Mouse (Mus musculus) layer of hippocampus, adult 8-10 months (tissue): ENCODE data around the gene Phf21a. TPM values are rescaled to one million over a fixed set of nuclear protein-coding genes. Genes with fewer than 3 reads are reported as not detected.

Experiments
- DNase-seq, 2 experiments: peaks; one replicate each; pipeline ENCODE4 v3.0.0; 2022; ENCODE audit warnings: low spot score in 2 of 2
- total RNA-seq, 4 experiments: library from RNA; stranded (reverse); gene quantifications; 2 replicates each; pipeline ENCODE4 v1.2.4; 2022

Phf21a gene
- total RNA-seq: 100 to 1,000 TPM; 139 to 167 (median 156) TPM

DNA sequence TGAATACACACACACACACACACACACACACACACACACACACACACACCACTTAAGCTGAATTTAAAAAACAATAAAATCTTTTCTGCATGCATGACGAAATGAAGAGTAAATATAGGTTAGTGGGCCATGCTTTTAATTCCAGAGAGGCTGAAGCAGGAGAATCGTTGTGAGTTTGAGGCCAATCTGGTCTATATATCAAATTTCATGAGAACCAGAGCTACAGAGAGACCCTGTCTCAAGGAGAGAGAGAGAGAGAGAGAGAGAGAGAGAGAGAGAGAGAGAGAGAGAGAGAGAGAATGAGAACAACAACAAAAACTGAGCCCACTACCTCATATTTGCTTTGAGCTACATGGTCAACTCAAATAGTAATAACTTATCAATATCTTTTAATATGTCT lies at the start of gene Phf21a:
Phf21a (plus strand) TSS at position 301 of the 400 bp plus-strand sequence.
- no peak for DNase-seq

DNA sequence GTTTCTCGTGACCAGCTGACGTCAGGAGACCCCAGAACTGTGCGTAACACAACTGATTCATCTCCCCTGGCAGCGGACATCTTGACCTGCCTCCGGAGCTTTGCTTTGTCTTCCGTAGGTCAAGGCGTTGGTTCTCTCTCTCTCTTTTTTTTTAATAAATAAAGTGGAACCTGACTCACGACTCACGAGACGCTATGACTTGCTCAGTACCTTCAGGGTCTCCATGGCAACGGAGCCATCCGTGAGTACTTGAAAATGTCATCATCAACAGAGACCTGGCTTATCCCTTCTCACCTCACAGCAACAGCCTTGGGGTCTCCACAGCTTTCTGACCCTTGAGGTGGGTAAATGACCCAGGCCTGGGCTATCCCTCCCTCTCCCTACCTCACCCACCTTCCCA lies 49.6 kb upstream of the Phf21a start:
- DNase-seq: no peak

DNA sequence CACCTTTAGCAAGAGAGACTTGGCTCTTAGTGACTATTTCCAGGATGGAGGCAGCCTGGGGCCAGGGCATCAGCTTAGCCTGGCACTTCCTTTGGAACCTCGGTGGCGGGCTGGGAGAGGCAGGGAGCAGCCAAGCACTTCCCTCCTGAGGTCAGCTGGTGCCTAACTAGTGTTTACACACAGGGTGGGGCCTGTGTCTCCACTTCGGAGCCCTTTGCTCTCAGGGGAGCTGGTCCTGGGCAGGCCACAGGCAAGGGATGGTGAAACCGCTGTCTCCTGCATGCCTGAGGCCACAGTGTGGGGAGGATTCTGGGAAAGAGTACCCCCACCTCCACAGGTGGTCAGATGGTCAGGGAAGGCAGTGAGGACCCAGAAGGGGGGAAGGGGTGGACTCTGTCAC lies 45.3 kb upstream of the Phf21a start:
- no peak for DNase-seq

DNA sequence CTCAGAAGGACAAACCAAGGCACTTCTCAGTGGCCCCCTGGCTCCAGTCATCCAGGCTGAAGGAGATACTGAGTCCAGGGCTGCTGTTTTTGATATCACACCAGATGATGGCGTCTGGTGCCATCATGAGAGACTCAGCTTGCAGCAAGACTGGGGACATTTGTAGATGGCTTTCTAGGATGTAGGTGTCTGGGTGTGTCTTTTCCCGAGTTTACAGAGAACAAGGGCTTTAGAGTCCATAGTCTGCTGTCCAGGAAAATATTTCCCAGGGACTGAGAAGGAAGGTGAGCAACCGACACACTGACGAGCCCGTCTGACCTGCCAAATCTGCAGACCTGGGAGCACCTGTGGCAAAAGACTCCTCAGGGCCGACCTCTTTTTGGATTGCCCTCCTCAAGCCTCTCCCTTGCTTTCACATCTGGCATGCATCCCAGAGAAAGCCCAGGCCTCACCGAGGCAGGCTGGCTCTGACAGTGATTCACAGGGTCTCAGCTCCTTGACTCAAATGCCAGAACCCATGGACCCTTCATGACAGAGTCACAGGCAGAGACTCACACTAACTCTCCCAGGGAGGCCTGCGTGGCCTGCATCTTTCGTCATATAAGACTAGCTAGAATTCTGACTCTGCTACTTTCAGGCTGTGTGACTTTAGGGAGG lies 44.8 kb upstream of the Phf21a start:
- no peak for DNase-seq

DNA sequence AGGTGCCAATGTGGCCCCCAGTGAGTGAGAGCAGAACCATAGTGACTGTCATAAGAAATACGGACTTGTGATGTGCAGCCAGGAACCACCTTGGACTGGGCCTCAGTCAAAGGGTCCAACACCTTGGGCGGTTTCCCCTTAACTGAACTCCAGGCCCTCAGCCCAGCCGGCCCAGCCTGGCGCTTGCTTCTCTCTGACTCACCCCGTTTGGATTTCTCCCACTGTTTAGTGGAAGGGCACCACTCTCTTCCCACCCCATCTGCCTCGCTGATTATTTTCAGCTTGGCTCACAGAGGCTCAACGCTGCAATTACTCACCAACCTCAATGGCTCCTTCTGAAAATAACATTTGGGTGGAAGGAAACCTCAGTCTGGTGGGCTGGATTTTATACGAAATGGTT lies 40.7 kb upstream of the Phf21a start:
- DNase-seq: peak; percentile 49 to 51

DNA sequence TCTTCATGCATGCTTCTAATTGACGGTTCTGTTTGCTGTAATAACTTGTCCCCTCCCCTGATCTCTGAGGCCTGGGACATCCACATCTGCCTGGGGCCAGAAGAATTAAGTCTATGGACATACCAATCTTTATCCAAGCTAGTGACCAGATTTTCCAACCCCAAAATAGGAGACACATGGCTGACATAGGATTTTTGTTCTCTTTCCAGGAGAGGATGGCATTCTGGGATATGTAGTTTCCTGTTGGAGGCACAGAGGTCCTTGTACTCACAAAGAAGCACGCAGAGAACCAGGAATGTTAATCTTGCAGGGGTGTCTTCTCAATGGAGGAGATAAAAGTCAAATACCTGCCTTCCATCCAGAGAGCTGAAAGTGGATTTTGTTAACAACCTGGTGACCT lies 40.2 kb upstream of the Phf21a start:
- no peak for DNase-seq

DNA sequence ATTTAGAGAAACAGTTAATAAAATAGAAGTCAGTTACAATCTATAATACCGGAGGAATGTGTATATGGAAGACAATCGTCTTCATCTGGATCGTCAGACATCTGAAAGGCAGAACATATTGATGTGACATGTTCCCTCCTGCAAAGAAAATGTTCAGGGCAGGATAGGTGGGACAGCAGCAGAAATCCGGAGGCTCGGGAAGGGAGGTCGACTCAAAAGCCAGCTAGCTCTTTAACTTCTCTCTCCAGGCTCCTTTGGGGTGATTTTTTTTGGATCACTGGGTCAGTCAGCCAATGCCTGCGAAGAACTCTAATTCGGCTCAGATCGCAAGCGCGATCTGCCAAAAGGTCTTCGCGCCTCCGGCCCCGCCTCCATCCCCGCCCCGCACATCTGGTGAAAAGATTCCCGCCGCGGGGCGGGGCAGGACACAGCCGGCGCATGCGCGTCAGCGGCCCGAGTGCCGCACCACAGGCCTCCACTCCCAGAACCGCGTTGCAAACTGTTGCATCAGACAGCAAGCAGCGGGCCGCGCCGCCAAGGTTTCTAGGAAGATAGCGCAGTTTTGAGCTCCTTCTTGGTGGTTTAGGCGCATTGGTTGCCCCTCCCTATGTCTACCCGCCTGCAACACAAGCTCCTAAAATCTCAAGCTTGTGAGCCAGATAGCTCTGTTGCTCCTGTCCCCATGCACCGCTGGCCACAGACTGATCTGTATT lies 37.7 kb upstream of the Phf21a start:
- DNase-seq: peak; percentile 80 to 86

DNA sequence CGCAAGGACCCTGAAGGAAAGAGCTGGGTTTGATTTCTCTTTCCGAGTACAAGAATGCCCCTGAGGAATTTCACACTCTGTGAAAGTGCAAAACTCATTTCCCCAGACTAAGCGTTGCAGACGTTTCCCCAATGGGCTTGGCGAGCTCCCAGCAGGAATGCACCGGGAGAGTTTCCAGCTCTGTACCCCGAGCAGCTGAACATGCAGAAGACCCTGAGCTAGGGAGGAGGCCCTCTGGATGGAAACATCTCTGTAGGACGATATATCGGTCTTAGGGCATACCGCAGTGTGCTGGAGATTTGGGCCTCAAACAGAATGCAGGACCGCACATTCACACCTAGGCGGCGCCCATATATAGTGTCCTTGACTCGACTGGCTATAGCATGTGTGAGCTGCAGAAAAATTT lies 37.1 kb upstream of the Phf21a start:
- DNase-seq: peak; percentile 38 to 57

DNA sequence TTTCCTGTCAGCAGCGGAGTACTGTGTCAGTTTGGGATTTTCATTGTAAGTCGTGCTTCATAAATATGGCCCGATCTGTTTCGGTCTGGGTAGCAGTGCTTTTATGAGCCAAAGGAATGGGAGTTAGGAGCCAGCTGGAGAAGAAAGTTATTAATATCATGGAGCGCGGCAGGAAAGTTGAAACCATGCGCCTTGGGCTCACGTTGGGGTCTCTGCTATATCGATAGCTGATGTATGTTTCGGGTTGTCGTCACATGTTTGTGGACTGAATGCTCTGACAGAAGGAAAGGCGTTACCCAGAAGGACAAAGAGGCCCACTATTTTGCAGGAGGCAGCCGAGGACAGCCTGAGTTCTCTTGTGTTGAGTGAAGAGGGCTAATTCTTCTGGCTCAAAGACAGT lies 36.2 kb upstream of the Phf21a start:
- no peak for DNase-seq

DNA sequence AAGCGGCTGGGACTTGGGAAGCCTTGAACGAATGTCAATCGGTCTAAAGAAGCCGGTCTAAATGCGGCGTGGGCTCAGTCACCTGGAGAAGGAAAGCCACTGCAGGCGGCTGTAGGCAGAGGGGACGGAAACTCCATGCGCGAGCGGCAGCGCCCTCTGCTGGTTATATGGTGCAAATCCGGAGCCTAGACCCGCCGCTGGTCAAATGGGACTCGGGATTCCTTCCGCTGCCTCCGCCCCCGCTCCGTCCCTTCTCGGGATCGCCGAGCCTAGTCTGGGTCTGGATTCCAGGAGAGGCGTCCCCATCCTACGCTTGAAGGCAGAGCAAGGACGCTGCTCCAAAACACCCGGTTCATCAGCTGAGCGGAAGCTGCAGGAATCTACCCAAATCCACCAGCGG lies 34.4 kb upstream of the Phf21a start:
- DNase-seq: peak; percentile 88 to 95

DNA sequence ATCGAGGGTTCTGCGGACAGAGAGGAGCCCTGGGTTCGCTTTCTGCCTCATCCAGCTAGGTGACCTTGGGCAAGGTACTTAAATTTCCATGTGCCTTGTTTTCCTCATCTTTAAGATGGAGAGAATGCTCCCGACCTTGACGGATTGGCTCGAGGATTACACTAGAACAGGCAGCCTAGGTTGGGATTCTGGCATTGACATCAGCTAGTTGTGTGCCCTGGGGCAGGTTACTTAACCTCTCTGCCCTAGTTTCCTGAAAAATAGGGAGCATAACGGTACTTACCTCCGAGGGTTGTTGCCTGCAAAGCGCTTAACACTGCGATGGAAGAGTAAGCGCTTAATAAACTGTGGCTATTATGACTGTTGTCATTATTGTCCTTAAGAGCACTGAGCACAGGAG lies 34.0 kb upstream of the Phf21a start:
- DNase-seq: peak in 1 of 2 experiments; percentile 24

DNA sequence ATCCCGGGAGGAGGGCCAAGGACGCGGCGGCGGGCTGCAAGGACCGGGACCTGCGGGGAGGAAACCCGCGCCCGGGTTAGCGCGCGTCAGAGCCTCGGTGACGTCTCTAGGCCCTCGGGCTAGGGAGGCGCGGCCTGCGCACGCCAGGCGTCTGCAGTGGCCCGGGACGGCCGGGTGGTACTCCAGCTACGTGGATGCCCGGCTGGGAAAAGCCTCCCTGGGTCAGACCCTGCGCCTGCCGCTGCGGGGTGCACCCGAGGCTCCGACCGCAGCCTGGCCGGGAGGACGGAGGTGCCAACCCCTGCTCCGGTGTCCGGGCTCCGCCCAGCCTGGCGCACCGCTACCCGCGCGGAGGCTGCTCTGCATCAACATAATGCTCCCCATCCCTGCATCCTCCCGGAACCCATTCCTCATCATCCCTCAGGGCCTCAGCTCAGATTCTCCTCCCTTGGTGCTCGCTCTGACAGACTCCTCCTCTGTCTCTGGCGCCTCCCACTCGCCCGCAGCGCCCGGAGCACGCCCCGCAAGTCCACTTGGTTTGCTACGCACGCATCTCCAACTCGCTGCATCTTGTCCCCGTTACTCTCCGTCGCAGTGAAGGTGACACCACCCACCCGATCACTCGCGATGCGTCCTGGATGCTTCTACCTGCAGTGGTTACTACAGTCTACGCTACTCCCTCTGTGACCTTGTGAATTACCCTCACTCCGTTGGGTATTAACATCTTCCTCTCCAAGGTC lies 33.3 kb upstream of the Phf21a start:
- DNase-seq: peak; percentile 71 to 75

DNA sequence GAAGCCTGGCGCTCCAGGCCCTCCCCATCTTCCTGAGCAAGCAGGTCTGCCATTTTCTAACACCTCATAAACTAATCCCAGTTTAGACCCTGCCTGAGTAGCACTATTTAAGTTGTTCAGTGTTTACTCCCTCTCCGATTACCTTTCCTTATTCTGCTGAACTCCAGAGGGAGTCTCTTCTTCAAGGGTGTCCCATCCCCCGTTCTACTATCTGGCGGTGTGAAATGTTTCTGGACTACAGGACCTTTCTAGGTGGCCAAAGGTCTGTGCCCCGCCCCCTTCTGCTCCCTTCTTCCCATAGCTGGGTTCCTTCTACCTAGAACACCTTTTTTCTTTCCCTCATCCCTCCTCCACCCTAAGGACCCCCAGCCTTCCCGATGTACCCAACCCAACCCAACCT lies 32.6 kb upstream of the Phf21a start:
- no peak for DNase-seq

DNA sequence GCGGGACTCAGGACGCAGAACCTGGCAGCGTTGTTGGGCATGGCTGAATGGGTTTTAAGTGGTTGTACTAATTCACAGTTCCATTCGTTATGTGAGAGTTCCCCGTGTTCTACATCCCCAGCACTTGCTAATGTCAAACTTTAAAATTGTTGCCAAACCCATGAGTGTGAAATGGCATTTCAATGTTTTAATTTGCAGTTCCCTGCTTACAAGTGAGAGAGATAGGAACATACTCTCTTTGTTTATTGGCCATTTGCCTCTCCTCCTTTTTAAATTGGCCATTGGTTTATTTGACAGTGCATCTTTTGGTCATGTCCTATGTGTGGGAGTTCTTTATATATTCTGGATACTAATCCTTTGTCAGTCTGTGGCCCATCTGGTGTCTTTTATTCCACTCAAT lies 31.6 kb upstream of the Phf21a start:
- no peak for DNase-seq

DNA sequence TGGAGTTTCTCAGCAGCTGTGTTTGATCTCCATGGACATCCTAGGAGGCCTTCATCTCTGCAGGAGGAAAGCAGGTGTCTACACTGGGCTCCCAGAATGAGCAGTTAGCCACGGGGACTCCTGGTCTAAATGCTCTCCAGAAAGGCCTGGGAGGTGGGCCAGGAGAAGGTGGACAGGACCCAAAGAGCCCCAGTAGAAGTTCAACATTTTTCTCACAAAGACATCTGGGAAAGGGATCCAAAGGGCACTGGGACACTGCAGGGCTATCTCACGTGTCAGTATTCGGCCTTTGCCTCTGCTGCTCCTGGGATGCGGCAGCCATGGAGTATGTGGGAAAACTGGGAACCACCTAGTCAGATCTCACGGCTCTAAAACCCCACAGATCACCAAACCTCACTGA lies 29.8 kb upstream of the Phf21a start:
- DNase-seq: no peak

DNA sequence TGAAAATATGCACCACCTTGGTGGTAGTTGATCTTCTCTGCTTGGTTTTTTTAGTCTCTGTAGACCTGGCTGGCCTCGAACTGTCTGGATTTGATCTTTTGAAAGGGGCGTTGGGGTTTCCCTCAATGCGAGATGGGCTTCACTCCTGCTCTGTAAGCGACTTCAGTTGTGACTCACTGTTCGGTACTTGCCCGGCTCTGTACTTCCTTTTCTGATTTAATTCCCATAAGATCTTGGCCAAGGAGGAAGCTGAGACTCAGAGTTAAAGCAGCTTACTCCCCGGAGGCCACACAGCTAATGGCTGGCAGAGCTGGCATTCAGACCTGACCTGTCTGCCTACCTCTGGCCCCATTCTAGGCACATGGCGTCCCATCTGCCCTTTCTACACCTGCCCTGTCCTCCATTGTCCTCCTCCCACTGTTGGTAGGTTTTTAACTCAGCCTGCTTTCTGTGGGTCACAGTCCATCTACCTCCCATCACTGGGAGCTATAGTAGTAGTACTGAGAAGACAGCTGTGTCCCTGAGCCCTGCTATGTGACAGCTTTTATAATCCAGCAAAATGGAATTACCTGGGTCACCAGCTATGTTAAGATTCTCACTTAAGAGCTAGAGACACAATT lies 27.5 kb upstream of the Phf21a start:
- no peak for DNase-seq

DNA sequence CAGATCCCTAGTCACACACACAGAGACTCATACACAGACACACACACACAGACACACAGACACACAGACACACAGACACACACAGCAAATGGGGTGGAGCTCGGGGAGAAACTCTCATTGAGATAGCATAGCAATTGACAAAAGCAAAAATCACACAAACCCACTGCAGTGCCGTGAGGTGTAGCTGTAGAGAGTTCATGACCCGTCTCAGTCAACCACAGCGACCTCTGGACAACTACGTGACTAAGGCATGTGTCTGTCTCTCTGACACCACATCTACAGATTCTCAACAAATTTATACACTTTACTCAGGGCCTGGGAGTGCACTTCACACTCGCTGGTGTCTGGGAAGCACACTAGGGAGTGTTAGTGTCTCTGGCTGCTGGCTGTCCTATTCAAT lies 27.0 kb upstream of the Phf21a start:
- DNase-seq: no peak

DNA sequence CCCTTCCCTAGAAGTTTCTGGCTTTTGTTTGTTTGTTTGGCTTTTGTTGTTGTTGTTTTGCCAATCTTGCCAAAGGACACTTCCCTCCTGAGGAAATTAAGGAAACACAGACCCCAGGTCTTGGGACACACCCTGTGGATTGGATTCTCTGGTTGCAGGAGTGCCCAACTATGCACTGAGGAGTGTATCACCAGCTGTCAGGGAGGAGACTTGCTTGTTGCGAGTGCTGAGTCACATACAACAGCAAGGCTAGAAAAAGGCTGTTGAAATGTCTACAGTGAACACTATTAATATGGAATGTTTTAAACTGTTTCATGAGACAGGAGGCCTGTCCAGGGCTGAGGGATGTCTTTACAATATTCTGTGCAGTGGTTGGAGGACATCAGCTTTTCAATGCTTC lies 26.0 kb upstream of the Phf21a start:
- DNase-seq: no peak

DNA sequence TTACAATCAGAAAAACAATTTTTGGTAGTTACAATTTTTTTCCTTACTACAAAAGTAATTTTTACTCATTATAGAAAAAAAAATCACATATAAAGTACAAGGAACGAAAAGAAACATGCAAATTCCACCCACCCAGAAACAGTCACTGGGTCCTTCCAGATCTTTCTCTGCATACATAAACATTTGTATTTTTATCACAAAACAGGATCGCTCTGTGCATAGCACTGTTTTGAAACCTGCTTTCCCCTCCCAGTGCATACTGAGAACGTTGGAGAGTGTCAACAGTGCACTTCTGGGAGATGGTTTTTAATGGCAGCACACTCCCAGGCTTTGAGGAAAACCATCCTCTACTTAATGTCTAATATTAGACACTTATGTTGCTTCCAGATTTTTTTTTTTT lies 25.3 kb upstream of the Phf21a start:
- DNase-seq: no peak

DNA sequence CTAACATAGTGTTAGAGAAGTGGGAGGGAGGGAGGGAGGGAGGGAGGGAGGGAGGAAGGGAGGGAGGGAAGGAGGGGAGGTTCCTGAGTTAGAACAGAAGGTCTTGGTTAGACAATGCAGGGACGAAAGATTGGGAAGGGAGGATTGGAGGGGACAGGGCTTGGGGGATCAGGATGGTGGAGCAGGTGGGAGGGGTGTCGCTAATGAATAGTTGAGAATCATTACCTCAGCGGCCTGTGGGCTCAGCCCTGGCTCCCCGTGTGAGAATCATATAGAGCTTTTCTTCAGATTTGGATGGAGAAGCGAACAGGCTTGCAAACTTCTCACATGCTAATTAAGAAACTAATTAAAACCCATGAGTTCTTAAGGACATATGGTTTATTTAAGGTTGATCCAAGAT lies 23.3 kb upstream of the Phf21a start:
- DNase-seq: no peak

DNA sequence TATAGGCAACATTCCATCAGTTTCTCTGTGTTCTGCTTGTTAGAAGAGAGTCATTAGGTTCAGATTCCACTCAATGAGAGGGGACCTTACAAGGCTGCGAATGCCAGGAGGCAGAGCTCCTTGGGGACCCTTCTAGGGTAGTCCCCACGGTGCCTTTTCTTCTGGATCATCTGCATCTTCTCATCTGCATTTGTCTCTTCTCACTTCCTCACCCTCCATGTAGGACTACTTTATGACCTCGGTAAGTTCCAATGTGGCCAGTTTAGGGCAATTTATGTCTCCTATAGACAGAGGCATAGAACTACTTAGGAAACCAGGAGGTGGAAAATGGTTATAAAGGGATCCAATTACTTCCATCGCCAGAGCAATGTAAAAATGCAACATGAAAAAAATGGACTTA lies 21.8 kb upstream of the Phf21a start:
- no peak for DNase-seq

DNA sequence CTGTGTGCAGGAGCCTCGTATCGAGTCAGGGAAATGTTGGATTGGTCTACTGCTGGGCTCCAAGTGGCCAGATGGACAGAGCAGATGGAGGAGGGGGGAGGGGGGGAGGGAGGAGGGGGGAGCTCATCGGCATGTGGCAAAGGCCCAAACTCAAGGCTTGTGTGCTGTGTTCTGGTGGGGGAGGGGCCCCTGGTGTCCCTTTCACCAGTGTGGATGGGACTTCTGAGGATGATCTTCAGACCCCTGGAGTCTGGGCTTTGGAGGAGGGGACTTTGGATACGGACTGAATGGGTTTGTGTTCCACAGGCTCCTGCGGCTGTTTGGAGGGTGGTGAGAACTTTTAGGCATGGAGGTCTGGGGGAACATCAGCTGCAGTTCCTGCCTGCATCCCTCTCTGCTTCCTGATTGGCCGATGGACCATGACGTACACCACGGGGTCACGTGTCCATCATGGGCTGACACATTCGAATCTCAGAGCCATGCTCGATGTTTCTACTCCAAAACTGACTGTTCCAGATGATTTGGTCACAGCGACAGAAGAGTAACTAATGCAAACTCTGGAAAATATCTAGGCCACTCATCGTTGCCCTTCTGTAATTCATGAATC lies 16.7 kb upstream of the Phf21a start:
- no peak for DNase-seq
